Mouse (Mus musculus): Measurements from ENCODE around the gene Cntd1.

DNA sequence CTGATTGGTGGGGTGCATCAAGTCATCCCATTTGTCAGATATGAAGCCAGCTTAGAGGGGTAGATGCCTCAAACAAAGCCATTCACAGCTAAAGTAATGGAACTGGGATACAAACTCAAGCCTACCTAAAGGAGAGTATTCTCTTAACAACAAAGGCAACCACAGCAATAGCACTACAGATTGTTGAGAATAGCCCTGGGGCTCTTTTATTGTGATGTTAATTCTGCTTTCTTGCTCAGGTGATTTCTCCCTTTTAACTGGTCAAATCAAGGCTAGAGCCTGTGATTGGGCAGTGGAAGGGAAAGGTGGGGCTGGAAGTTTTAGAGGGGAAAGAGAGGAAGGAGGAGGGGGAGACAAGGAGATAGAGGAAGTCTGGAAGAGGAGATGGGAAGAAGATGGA lies 44.7 kb upstream of the Cntd1 start:
- TF ChIP-seq CTCF (IDR thresholded peaks at IDR 0.05; ENCODE audit: extremely low read depth, insufficient read depth, low read length) (no peak), POLR2A (IDR thresholded peaks at IDR 0.05; ENCODE audit: extremely low read depth, insufficient read depth, low read length) (no peak)

All from cortical plate, adult 2 months (tissue).